Mouse (Mus musculus): ENCODE measurements around the gene Ube2m. TPM values are rescaled to one million over a fixed set of nuclear protein-coding genes. Genes with fewer than 3 reads are reported as not detected.

Ube2m gene
- polyA plus RNA-seq, 1 experiment from 2014 or later, result 124 TPM

DNA sequence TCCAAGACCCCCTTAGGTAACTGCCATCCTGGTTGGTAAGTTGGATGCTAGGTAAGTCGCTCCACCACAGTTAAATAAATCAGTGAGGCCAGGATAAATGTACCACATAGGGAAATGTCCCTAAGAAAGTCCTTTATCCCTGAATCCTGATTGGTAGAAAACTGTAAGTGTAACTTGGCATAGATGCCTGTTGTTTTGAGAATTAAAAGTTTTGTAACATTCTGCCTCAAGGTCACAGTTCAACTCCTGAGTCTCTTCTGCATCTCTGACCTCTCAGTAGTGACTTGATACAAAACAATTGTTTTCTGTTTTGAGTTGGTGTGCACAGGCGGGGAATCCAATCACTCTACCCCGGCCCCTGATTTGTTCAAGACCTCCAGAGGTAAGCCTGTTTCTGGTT, 39.2 kb downstream of the Ube2m start, which contains the start of gene Trim28:
Gene Trim28, plus strand, starts transcription at position 264 of the 400 bp plus-strand sequence.
- Histone ChIP-seq H3K27ac (ENCODE audit: low read depth) (no peak within 1 kb of the TSS), H3K9ac (ENCODE audit: low read length) (no peak within 1 kb of the TSS), H3K9me3 (ENCODE audit: control insufficient read depth, low read length) (no peaks in the 10 kb centered on the region), H3K4me1 (replicated peaks; ENCODE audit: control insufficient read depth, insufficient read depth, low read length) (no peaks in the 10 kb centered on the region), H3K27me3 (replicated peaks; ENCODE audit: control insufficient read depth, insufficient read depth, low read length) (no peaks in the 10 kb centered on the region), H3K36me3 (ENCODE audit: control insufficient read depth, insufficient read depth, low read length) (no peaks in the 10 kb centered on the region), H3K4me2 (ENCODE audit: low read length) (no peak within 1 kb of the TSS), H3K4me3 (ENCODE audit: low read depth, low read length) (no peak within 1 kb of the TSS)
- WGBS, result 76% methylated on average over 3 of the region's 3 CpGs
- ATAC-seq (replicated peaks; ENCODE audit: low FRiP score, low TSS enrichment, low read depth), result no peak
- no peak for DNase-seq (ENCODE audit: low spot score)

DNA sequence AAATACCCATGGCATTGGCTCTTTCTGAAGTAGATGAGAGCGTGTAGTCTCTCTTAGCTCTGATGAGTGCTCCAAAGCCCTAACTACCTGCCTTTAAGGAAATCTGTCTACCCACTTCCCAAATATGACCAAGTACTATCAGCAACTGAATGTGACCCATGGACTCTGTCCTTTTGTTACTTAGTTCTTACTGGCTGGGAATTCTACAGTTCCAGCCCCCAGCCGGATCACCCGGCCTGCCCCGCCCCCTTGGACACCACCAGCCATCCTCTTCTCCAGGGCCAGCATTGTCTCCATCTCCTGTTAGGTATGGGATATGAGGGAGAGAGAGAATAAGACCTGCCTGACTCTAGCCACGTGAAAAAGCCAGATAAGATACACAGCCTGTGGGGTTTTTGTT, 40.0 kb downstream of the Ube2m start, which contains the start of gene Slc27a5:
Gene Slc27a5, minus strand, starts transcription at position 140 of the 400 bp plus-strand sequence.
- no peaks in the 10 kb centered on the region for H3K27me3 ChIP-seq (replicated peaks; ENCODE audit: control insufficient read depth, insufficient read depth, low read length)
- H3K9ac ChIP-seq (ENCODE audit: low read length), result no peak within 1 kb of the TSS
- no peak within 1 kb of the TSS for H3K4me2 ChIP-seq (ENCODE audit: low read length)
- H3K36me3 ChIP-seq (ENCODE audit: control insufficient read depth, insufficient read depth, low read length), result no peaks in the 10 kb centered on the region
- no peak for ATAC-seq (replicated peaks; ENCODE audit: low FRiP score, low TSS enrichment, low read depth)
- DNase-seq (ENCODE audit: low spot score), result no peak
- H3K4me1 ChIP-seq (replicated peaks; ENCODE audit: control insufficient read depth, insufficient read depth, low read length), result no peaks in the 10 kb centered on the region
- no peak within 1 kb of the TSS for H3K27ac ChIP-seq (ENCODE audit: low read depth)
- H3K9me3 ChIP-seq (ENCODE audit: control insufficient read depth, low read length), result no peaks in the 10 kb centered on the region
- H3K4me3 ChIP-seq (ENCODE audit: low read depth, low read length), result no peak within 1 kb of the TSS
- WGBS, result 77% methylated on average over 5 of the region's 5 CpGs

DNA sequence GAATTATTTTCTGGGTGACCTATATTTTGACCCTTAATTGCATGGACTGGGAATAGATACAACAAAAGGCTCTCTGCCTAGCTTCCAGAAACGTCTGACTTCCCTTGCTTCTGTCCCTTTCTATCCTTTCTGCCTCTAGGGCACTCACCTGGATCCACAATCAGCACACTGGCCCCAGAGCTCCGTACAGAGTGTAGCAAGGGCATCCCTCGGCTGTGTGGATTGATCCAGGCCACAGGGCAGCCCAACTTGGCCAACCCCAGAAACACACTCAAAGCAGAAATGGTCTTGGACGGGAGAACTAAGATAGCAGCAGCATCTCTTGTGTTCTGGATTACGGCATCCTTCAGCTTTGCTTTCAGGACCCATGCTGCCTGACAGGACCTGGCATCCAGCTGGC, 40.8 kb downstream of the Ube2m start:
- no peak for DNase-seq (ENCODE audit: low spot score)
- Histone ChIP-seq H3K9ac (ENCODE audit: low read length) (no peak overlapping the region), H3K9me3 (ENCODE audit: control insufficient read depth, low read length) (no peaks in the 10 kb centered on the region), H3K4me3 (ENCODE audit: low read depth, low read length) (no peak overlapping the region), H3K4me2 (ENCODE audit: low read length) (no peak overlapping the region), H3K27me3 (replicated peaks; ENCODE audit: control insufficient read depth, insufficient read depth, low read length) (no peaks in the 10 kb centered on the region), H3K4me1 (replicated peaks; ENCODE audit: control insufficient read depth, insufficient read depth, low read length) (no peaks in the 10 kb centered on the region), H3K27ac (ENCODE audit: low read depth) (no peak overlapping the region), H3K36me3 (ENCODE audit: control insufficient read depth, insufficient read depth, low read length) (no peaks in the 10 kb centered on the region)
- ATAC-seq (replicated peaks; ENCODE audit: low FRiP score, low TSS enrichment, low read depth), result no peak
- WGBS, result 73% methylated on average over 5 of the region's 5 CpGs

DNA sequence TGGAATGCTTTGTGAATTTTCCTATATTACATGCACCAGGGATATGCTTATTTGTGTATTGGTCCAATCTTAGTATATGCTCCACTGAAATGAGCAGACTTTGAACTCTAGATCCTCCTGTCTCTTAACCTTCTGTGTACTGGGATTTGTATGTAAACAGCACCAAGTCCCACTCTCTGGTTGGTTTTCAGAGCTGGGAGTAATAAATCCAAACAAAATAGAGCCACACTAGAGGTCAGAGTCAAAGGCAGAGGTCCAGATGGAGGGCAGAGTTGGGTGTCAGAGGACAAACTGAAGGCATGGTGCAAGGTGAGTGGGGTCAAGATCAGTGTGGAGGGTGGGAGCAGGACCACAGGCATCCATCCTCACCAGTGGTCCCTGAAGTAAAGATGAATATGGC, 42.2 kb downstream of the Ube2m start:
- H3K9ac ChIP-seq (ENCODE audit: low read length), result no peak overlapping the region
- no peak overlapping the region for H3K27ac ChIP-seq (ENCODE audit: low read depth)
- no peaks in the 10 kb centered on the region for H3K27me3 ChIP-seq (replicated peaks; ENCODE audit: control insufficient read depth, insufficient read depth, low read length)
- DNase-seq (ENCODE audit: low spot score) (no peak), ATAC-seq (replicated peaks; ENCODE audit: low FRiP score, low TSS enrichment, low read depth) (no peak)
- H3K36me3 ChIP-seq (ENCODE audit: control insufficient read depth, insufficient read depth, low read length), result no peaks in the 10 kb centered on the region
- no peak overlapping the region for H3K4me2 ChIP-seq (ENCODE audit: low read length)
- no peaks in the 10 kb centered on the region for H3K4me1 ChIP-seq (replicated peaks; ENCODE audit: control insufficient read depth, insufficient read depth, low read length)
- no peaks in the 10 kb centered on the region for H3K9me3 ChIP-seq (ENCODE audit: control insufficient read depth, low read length)
- H3K4me3 ChIP-seq (ENCODE audit: low read depth, low read length), result no peak overlapping the region

DNA sequence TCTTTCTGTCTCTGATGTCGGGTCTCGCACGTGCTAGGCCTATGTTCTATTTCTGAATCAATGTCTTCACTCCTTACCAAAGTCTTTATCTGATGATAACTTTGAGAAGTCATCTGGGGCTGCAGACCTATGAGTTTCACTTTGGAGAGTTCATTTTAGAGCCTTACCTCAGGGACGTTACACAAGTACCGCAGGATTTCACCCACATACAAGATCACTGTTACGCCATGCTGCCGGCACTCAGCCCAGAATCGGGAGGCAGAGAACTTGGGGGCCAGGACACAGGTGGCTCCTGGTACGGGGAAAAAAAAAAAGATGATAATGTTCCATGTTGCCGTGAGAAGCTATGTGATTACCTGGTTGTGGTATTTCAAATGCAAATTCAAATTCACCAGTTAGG, 44.9 kb downstream of the Ube2m start:
- no peaks in the 10 kb centered on the region for H3K27me3 ChIP-seq (replicated peaks; ENCODE audit: control insufficient read depth, insufficient read depth, low read length)
- no peaks in the 10 kb centered on the region for H3K9me3 ChIP-seq (ENCODE audit: control insufficient read depth, low read length)
- 87% methylated on average over 10 of the region's 10 CpGs for WGBS
- no peak overlapping the region for H3K9ac ChIP-seq (ENCODE audit: low read length)
- no peak overlapping the region for H3K4me2 ChIP-seq (ENCODE audit: low read length)
- H3K36me3 ChIP-seq (ENCODE audit: control insufficient read depth, insufficient read depth, low read length), result no peaks in the 10 kb centered on the region
- H3K27ac ChIP-seq (ENCODE audit: low read depth), result no peak overlapping the region
- ATAC-seq (replicated peaks; ENCODE audit: low FRiP score, low TSS enrichment, low read depth) (no peak), DNase-seq (ENCODE audit: low spot score) (no peak)
- H3K4me1 ChIP-seq (replicated peaks; ENCODE audit: control insufficient read depth, insufficient read depth, low read length), result no peaks in the 10 kb centered on the region
- H3K4me3 ChIP-seq (ENCODE audit: low read depth, low read length), result no peak overlapping the region

DNA sequence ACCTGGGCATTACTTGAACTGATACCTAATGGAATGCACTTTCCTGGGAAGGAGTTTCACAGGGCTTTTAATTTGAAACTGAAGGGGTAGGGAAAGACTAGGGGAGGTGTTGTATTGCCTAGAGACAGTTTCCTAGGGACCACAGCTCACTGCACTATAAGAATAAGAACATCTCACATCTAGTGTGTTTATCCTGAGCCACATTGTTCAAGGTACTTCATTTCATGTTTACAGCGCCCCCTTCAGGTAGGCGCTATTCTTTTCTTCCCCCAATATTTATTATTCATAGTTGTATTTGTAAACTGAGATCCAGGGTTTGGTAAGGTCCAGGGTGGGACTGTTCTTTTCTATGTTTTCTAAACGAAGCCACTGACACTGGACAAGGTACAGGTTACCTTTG, 45.9 kb downstream of the Ube2m start:
- Histone ChIP-seq H3K4me3 (ENCODE audit: low read depth, low read length) (no peak overlapping the region), H3K27me3 (replicated peaks; ENCODE audit: control insufficient read depth, insufficient read depth, low read length) (no peaks in the 10 kb centered on the region), H3K4me2 (ENCODE audit: low read length) (no peak overlapping the region), H3K4me1 (replicated peaks; ENCODE audit: control insufficient read depth, insufficient read depth, low read length) (no peaks in the 10 kb centered on the region), H3K27ac (ENCODE audit: low read depth) (no peak overlapping the region), H3K9me3 (ENCODE audit: control insufficient read depth, low read length) (no peaks in the 10 kb centered on the region), H3K36me3 (ENCODE audit: control insufficient read depth, insufficient read depth, low read length) (no peaks in the 10 kb centered on the region), H3K9ac (ENCODE audit: low read length) (no peak overlapping the region)
- DNase-seq (ENCODE audit: low spot score), result no peak
- no peak for ATAC-seq (replicated peaks; ENCODE audit: low FRiP score, low TSS enrichment, low read depth)
- under 1% methylated on average over 3 of the region's 3 CpGs for WGBS

DNA sequence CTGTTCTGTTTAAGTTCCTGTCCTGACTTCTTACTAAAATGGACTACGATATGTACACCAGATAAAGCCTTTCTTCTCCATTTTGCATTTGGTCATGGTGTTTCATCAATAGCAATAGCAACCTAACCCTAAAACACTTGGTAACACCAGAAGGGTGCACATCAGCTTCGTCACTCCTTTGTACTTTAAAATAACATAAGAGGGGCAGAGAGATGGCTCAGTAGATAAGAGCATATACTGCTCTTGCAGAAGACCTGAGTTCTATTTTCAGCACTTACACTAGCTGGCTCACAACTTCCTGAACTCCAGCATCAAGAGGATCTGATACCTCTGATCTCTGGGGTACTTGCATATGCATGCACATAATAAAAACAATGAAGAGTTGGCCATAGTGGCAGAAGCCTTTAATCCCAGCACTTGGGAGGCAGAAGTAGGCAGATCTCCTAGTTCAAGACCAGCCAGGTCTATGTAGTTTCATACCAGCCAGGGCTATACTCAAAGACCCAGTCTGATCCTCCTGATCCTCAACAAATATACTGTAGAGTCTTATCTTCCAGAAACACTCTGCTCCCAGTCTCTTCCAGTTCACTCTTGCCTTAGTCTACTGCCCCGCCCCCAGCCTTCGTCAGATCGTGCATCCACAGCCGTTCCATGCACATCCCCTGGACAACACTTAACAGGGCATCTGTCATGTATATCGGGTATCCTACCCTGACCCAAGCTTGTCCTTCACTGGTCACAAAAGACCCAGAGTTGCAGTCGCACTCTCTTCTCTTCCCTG, 50.5 kb downstream of the Ube2m start:
- Histone ChIP-seq H3K27me3 (replicated peaks; ENCODE audit: control insufficient read depth, insufficient read depth, low read length) (no peaks in the 10 kb centered on the region), H3K4me3 (ENCODE audit: low read depth, low read length) (no peak overlapping the region), H3K9me3 (ENCODE audit: control insufficient read depth, low read length) (no peaks in the 10 kb centered on the region), H3K4me2 (ENCODE audit: low read length) (no peak overlapping the region), H3K9ac (ENCODE audit: low read length) (no peak overlapping the region), H3K27ac (ENCODE audit: low read depth) (no peak overlapping the region), H3K4me1 (replicated peaks; ENCODE audit: control insufficient read depth, insufficient read depth, low read length) (no peaks in the 10 kb centered on the region), H3K36me3 (ENCODE audit: control insufficient read depth, insufficient read depth, low read length) (0 out of 2 replicates have a peak, but pooled peaks cover under 1% of the 10 kb centered on the region)
- ATAC-seq (replicated peaks; ENCODE audit: low FRiP score, low TSS enrichment, low read depth) (no peak), DNase-seq (ENCODE audit: low spot score) (no peak)
- 79% methylated on average over 8 of the region's 8 CpGs for WGBS

DNA sequence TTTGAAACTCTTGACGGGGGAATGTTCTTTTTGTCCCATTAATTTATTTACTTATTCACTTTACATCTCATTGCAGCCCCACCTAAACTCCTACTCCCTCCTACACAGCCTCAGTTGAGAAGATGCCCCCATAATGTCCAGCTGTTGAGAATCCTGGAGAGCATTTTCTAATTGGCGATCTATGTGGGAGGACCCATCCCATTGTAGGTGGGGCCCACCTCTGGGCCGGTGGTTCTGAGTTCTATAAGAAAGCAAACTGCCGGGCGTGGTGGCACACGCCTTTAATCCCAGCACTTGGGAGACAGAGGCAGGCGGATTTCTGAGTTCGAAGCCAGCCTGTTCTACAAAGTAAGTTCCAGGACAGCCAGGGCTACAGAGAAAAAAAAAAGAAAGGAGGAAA, 51.2 kb downstream of the Ube2m start:
- no peaks in the 10 kb centered on the region for H3K9me3 ChIP-seq (ENCODE audit: control insufficient read depth, low read length)
- no peak overlapping the region for H3K27ac ChIP-seq (ENCODE audit: low read depth)
- H3K4me3 ChIP-seq (ENCODE audit: low read depth, low read length), result no peak overlapping the region
- H3K36me3 ChIP-seq (ENCODE audit: control insufficient read depth, insufficient read depth, low read length), result peaks cover 7% of the 10 kb centered on the region
- ATAC-seq (replicated peaks; ENCODE audit: low FRiP score, low TSS enrichment, low read depth), result no peak
- no peak overlapping the region for H3K4me2 ChIP-seq (ENCODE audit: low read length)
- H3K9ac ChIP-seq (ENCODE audit: low read length), result no peak overlapping the region
- DNase-seq (ENCODE audit: low spot score), result no peak
- H3K27me3 ChIP-seq (replicated peaks; ENCODE audit: control insufficient read depth, insufficient read depth, low read length), result no peaks in the 10 kb centered on the region
- no peaks in the 10 kb centered on the region for H3K4me1 ChIP-seq (replicated peaks; ENCODE audit: control insufficient read depth, insufficient read depth, low read length)
- WGBS, result 85% methylated on average over 8 of the region's 8 CpGs

DNA sequence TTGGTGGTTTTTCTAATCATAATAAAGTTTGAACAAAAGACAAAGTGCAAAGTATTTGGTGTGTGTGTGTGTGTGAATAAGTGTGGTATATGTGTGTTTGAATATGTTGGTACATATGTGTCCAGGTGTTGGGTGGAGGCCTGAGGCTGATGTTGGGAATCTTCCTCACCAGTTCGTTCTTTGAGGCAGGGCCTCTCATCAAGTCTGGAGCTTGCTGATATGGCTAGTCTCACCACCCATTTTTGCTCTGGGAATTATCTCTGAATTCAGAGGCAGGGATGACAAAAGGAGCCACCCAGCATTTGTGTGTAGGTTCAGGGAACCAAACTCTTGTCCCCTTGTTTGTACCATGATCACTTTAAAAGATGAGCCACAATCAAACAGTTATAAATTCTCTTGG, 52.4 kb downstream of the Ube2m start:
- no peak for ATAC-seq (replicated peaks; ENCODE audit: low FRiP score, low TSS enrichment, low read depth)
- no peak overlapping the region for H3K4me3 ChIP-seq (ENCODE audit: low read depth, low read length)

More for the DNA sequence above, 52.4 kb downstream of the Ube2m start:
- no peaks in the 10 kb centered on the region for H3K9me3 ChIP-seq (ENCODE audit: control insufficient read depth, low read length)
- WGBS, result 82% methylated on average over 1 of the region's 1 CpGs
- no peak for DNase-seq (ENCODE audit: low spot score)
- no peak overlapping the region for H3K27ac ChIP-seq (ENCODE audit: low read depth)
- H3K9ac ChIP-seq (ENCODE audit: low read length), result no peak overlapping the region
- H3K27me3 ChIP-seq (replicated peaks; ENCODE audit: control insufficient read depth, insufficient read depth, low read length), result no peaks in the 10 kb centered on the region
- no peak overlapping the region for H3K4me2 ChIP-seq (ENCODE audit: low read length)
- no peaks in the 10 kb centered on the region for H3K4me1 ChIP-seq (replicated peaks; ENCODE audit: control insufficient read depth, insufficient read depth, low read length)
- peaks cover 10% of the 10 kb centered on the region for H3K36me3 ChIP-seq (ENCODE audit: control insufficient read depth, insufficient read depth, low read length)

All from intestine, embryonic 14.5 days (tissue).